Mouse (Mus musculus) myocyte (in vitro differentiated cells): ENCODE results near the gene Adk. TPM values are rescaled to one million over a fixed set of nuclear protein-coding genes. Genes with fewer than 3 reads are reported as not detected.

ENCODE experiments used
- H3K27me3 ChIP-seq: one replicate; pipeline ENCODE4 v1.6.1; 2011; ENCODE audit not compliant: control insufficient read depth, insufficient read depth, insufficient read length
- H3K36me3 ChIP-seq: one replicate; pipeline ENCODE4 v1.6.1; 2011; ENCODE audit not compliant: control insufficient read depth, insufficient read depth
- H3K4me2 ChIP-seq: one replicate; pipeline ENCODE4 v1.6.1; 2011; ENCODE audit warnings: low read depth, control low read depth
- H3K4me3 ChIP-seq: one replicate; pipeline ENCODE4 v1.5.1; 2011; ENCODE audit warnings: mild to moderate bottlenecking, control low read depth, moderate library complexity
- H3K79me2 ChIP-seq: one replicate; pipeline ENCODE4 v1.6.1; 2011; ENCODE audit not compliant: control insufficient read depth, insufficient read depth
- H3ac ChIP-seq: one replicate; pipeline ENCODE4 v1.6.1; 2011; ENCODE audit not compliant: control insufficient read depth, insufficient read length
- CEBPB ChIP-seq: IDR thresholded peaks from 2 replicates; pipeline ENCODE4 v1.6.1; 2011; ENCODE audit warnings: mild to moderate bottlenecking, moderate library complexity; ENCODE audit not compliant: poor library complexity, insufficient read depth, severe bottlenecking
- E2F4 ChIP-seq: IDR thresholded peaks from one replicate; pipeline ENCODE4 v1.6.1; 2011; ENCODE audit warnings: mild to moderate bottlenecking, control low read depth, moderate library complexity; ENCODE audit not compliant: insufficient read depth
- MAX ChIP-seq: IDR thresholded peaks from one replicate; pipeline ENCODE4 v1.6.1; 2011; ENCODE audit warnings: low read depth, mild to moderate bottlenecking, control low read depth
- MYOD1 ChIP-seq, 3 experiments: IDR thresholded peaks; one replicate each; pipeline ENCODE4 v1.6.1; 2011; ENCODE audit warnings: control low read depth in 2 of 3, low read depth in 2 of 3, mild to moderate bottlenecking in 2 of 3, moderate library complexity in 1 of 3; ENCODE audit not compliant: insufficient read length in 2 of 3, control insufficient read depth in 1 of 3
- MYOG ChIP-seq, 3 experiments: IDR thresholded peaks; one replicate each; pipeline ENCODE4 v1.6.1; 2011; ENCODE audit warnings: control low read depth in 2 of 3, low read depth in 2 of 3, mild to moderate bottlenecking in 2 of 3; ENCODE audit not compliant: insufficient read length in 2 of 3, control insufficient read depth in 1 of 3, insufficient read depth in 1 of 3
- POLR2A ChIP-seq: IDR thresholded peaks from one replicate; pipeline ENCODE4 v1.6.1; 2011; ENCODE audit warnings: low read depth, mild to moderate bottlenecking, control low read depth, moderate library complexity; ENCODE audit not compliant: insufficient read length
- POLR2AphosphoS2 ChIP-seq: IDR thresholded peaks from one replicate; pipeline ENCODE4 v1.6.1; 2011; ENCODE audit warnings: low read depth, control low read depth; ENCODE audit not compliant: insufficient read length
- REST ChIP-seq: IDR thresholded peaks from one replicate; pipeline ENCODE4 v1.6.1; 2011; ENCODE audit warnings: mild to moderate bottlenecking, control low read depth, moderate library complexity; ENCODE audit not compliant: insufficient read depth, insufficient read length
- SRF ChIP-seq: IDR thresholded peaks from one replicate; pipeline ENCODE4 v1.6.1; 2011; ENCODE audit warnings: low read depth; ENCODE audit not compliant: control insufficient read depth, insufficient read length
- TCF12 ChIP-seq: IDR thresholded peaks from one replicate; pipeline ENCODE4 v1.6.1; 2011; ENCODE audit warnings: mild to moderate bottlenecking, control low read depth; ENCODE audit not compliant: poor library complexity, insufficient read depth, severe bottlenecking
- TCF3 ChIP-seq: IDR thresholded peaks from one replicate; pipeline ENCODE4 v1.6.1; 2011; ENCODE audit warnings: low read depth, control low read depth; ENCODE audit not compliant: insufficient read length
- USF1 ChIP-seq: IDR thresholded peaks from one replicate; pipeline ENCODE4 v1.6.1; 2011; ENCODE audit warnings: low read depth, mild to moderate bottlenecking, control low read depth, moderate library complexity
- polyA plus RNA-seq: library from polyadenylated mRNA; unstranded; fragments of >200 nt; fragmentation: generic; extraction: Trizol; gene quantifications from one replicate; pipeline ENCODE4 v1.2.1, GENCODE M21; 2012; ENCODE audit warnings: missing spikeins

Adk gene
- polyA plus RNA-seq, 1 experiment, result 37.2 TPM

DNA sequence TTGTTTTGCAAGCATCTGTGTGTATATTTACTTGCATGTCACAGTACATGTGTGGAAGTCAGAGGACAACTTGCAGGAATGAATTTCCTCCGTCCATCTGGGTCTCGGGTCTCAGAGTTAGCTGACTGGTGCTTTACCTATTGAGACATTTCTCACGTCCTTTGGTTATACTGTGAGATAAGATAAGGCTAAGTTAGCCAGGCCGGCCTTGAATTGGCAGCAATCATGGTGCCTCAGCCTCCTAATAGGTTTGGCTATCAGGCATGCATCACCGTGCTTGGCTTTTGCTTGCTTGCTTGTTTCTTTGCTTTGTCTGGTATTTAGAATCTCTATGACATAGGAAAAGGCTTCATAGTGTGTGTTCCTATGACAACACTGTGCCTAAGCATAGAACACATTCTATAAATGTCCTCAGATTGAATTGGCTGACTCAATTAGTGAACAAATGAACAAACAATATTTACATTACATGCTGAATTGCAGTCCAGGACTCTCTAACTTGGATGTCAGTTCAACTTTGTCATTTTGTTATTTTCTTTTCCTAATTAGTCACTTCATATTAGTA is 169.3 kb downstream of the Adk start:
- H3K36me3 ChIP-seq, result no peaks in the 10 kb centered on the region
- H3K27me3 ChIP-seq, result no peaks in the 10 kb centered on the region
- no peak overlapping the region for H3K4me3 ChIP-seq
- H3K79me2 ChIP-seq, result no peaks in the 10 kb centered on the region
- no peak overlapping the region for H3K4me2 ChIP-seq
- H3ac ChIP-seq, result no peak overlapping the region
- TF ChIP-seq TCF3 (no peak), MAX (no peak), TCF12 (no peak), SRF (no peak), MYOD1 (IDR thresholded peaks at IDR 0.05; ENCODE audit: control insufficient read depth in 1 of 3, insufficient read length in 2 of 3, low read depth in 2 of 3) (no peak), E2F4 (no peak), CEBPB (no peak), POLR2AphosphoS2 (no peak), MYOG (IDR thresholded peaks at IDR 0.05; ENCODE audit: control insufficient read depth in 1 of 3, insufficient read depth in 1 of 3, insufficient read length in 2 of 3, low read depth in 2 of 3) (no peak), REST (no peak)

DNA sequence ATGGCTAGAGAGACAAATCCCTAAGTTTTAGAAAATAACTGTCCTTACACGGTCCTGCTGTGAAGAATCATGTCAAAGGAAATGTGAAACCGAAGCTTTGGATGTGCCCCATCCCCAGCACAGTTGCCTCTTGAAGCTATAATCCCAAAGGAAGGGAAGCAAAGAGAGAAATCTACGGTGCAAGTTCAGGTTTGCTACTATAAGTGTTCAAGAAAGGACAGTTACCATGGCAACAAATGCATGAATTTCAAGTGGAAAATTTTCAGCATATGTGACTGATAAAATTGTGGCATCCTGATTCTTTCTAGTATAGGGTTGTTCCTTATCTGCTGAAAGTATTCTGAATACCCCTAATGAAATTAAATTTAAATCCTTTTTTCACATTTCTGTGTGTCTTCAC is 169.8 kb downstream of the Adk start:
- Histone ChIP-seq H3K79me2 (no peaks in the 10 kb centered on the region), H3K27me3 (no peaks in the 10 kb centered on the region), H3K4me3 (no peak overlapping the region), H3K36me3 (no peaks in the 10 kb centered on the region), H3ac (no peak overlapping the region), H3K4me2 (no peak overlapping the region)
- TF ChIP-seq E2F4 (no peak), USF1 (no peak), CEBPB (no peak), SRF (no peak), POLR2AphosphoS2 (no peak), TCF12 (no peak), MYOG (IDR thresholded peaks at IDR 0.05; ENCODE audit: control insufficient read depth in 1 of 3, insufficient read depth in 1 of 3, insufficient read length in 2 of 3, low read depth in 2 of 3) (no peak), MYOD1 (IDR thresholded peaks at IDR 0.05; ENCODE audit: control insufficient read depth in 1 of 3, insufficient read length in 2 of 3, low read depth in 2 of 3) (no peak)

DNA sequence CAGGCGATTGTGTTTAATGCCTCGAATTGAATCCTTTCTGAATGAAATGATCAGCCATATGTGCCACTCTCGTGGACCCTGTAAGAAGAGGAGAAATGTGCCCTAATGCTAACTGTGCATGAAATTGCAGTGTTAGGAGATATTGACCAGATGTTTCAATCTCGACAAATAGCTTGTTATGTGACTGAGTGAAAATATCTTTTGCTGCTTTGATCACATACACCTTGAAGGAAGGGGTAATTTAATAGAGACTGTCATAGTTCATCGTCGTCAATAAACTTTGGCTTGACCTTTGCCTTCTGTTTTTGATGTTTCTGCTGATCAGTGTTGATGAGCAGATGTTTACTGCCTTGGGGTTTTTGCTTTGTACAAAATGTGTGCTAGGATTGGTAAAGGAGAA is 171.1 kb downstream of the Adk start:
- no peak for TF ChIP-seq E2F4
- no peak for TF ChIP-seq POLR2A
- no peak for TF ChIP-seq MAX
- no peak overlapping the region for H3K4me2 ChIP-seq
- no peaks in the 10 kb centered on the region for H3K27me3 ChIP-seq
- no peak overlapping the region for H3K4me3 ChIP-seq
- H3K79me2 ChIP-seq, result no peaks in the 10 kb centered on the region
- no peaks in the 10 kb centered on the region for H3K36me3 ChIP-seq
- H3ac ChIP-seq, result no peak overlapping the region

DNA sequence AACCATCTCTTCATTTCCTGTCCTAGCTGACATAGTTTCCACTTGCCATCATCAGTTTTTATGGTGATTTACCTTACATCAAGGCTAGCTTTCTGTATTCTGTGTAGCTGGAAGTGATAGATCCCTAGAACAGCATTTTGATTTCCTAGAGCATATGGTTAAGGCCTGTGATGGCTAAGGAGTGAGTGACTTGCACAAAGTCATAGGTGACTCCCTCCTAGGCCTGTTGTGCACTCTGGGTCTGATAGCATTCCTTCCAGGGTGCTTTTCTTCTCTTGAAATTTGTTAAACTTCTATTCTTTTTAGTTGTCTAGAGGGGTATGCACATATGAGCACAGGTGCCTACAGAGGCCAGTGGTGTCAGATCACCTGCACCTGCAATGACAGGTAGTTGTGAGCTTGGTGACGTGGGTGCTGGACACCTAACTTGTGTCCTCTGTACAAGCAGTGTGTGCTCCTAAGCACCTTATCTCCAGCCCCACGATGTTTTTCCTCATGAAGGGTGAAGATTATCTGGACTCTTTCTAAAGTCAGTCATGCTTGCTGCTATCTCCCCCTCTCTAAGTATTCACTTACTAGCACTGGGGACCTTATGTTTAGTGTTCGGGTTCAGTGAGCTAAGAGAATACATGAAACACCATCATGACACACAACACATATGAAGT is 171.7 kb downstream of the Adk start:
- no peak overlapping the region for H3ac ChIP-seq
- no peaks in the 10 kb centered on the region for H3K27me3 ChIP-seq
- H3K4me2 ChIP-seq, result no peak overlapping the region
- no peak for TF ChIP-seq POLR2A
- no peak for TF ChIP-seq CEBPB
- no peak for TF ChIP-seq TCF3
- no peak for TF ChIP-seq MAX
- TF ChIP-seq POLR2AphosphoS2, result no peak
- no peak for TF ChIP-seq MYOG (IDR thresholded peaks at IDR 0.05; ENCODE audit: control insufficient read depth in 1 of 3, insufficient read depth in 1 of 3, insufficient read length in 2 of 3, low read depth in 2 of 3)
- TF ChIP-seq MYOD1 (IDR thresholded peaks at IDR 0.05; ENCODE audit: control insufficient read depth in 1 of 3, insufficient read length in 2 of 3, low read depth in 2 of 3), result no peak
- no peak for TF ChIP-seq TCF12
- TF ChIP-seq REST, result no peak
- no peak for TF ChIP-seq USF1
- no peak for TF ChIP-seq SRF
- no peaks in the 10 kb centered on the region for H3K36me3 ChIP-seq
- H3K4me3 ChIP-seq, result no peak overlapping the region
- H3K79me2 ChIP-seq, result no peaks in the 10 kb centered on the region

DNA sequence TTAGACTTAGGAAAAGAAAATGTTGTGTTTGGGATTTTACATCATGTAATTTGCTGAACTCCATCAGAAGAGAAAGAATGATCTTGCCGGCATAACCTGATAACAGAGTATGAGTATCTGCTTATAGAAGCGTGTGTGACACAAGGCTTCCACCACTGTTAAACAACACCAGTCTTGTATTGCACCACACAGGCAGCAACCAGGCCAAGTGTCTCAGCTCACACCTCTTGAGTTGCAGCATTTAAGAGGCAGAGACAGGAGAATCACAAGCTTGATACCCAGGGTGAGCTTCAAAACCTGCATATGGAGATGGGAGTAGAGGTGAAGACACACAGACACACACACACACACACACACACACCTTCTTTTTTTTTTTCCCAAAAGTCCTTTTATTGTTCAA is 184.7 kb downstream of the Adk start:
- Histone ChIP-seq H3K27me3 (no peaks in the 10 kb centered on the region), H3K36me3 (no peaks in the 10 kb centered on the region), H3K4me2 (no peak overlapping the region), H3ac (no peak overlapping the region), H3K4me3 (no peak overlapping the region), H3K79me2 (no peaks in the 10 kb centered on the region)
- TF ChIP-seq MAX, result no peak
- no peak for TF ChIP-seq TCF12
- no peak for TF ChIP-seq E2F4
- no peak for TF ChIP-seq MYOD1 (IDR thresholded peaks at IDR 0.05; ENCODE audit: control insufficient read depth in 1 of 3, insufficient read length in 2 of 3, low read depth in 2 of 3)
- no peak for TF ChIP-seq CEBPB
- TF ChIP-seq POLR2A, result no peak
- no peak for TF ChIP-seq POLR2AphosphoS2
- no peak for TF ChIP-seq USF1
- TF ChIP-seq REST, result no peak
